Mouse (Mus musculus) spleen, postnatal 36 days (tissue): ENCODE data around the gene Neurl1b.
A peak's percentile ranks its signal among the peaks of the same experiment; 100 is the strongest.

ENCODE experiments used
- DNase-seq, 2 experiments: peaks; one replicate each; pipeline ENCODE4 v3.0.0; 2022; ENCODE audit warnings: low spot score in 2 of 2, mixed read lengths in 1 of 2

The Neurl1b gene

GRCm38 (mm10) chr17:26414523-26415354, at the start of gene Neurl1b:
Gene Neurl1b, plus strand, starts transcription at chr17:26414829.
- DNase-seq = peak; percentile 43 to 57

GRCm38 (mm10) chr17:26366792-26367191, 47.8 kb upstream of the Neurl1b start:
- no peak for DNase-seq

GRCm38 (mm10) chr17:26368336-26368992, 46.2 kb upstream of the Neurl1b start:
- peak; percentile 27 to 48 for DNase-seq

DNA sequence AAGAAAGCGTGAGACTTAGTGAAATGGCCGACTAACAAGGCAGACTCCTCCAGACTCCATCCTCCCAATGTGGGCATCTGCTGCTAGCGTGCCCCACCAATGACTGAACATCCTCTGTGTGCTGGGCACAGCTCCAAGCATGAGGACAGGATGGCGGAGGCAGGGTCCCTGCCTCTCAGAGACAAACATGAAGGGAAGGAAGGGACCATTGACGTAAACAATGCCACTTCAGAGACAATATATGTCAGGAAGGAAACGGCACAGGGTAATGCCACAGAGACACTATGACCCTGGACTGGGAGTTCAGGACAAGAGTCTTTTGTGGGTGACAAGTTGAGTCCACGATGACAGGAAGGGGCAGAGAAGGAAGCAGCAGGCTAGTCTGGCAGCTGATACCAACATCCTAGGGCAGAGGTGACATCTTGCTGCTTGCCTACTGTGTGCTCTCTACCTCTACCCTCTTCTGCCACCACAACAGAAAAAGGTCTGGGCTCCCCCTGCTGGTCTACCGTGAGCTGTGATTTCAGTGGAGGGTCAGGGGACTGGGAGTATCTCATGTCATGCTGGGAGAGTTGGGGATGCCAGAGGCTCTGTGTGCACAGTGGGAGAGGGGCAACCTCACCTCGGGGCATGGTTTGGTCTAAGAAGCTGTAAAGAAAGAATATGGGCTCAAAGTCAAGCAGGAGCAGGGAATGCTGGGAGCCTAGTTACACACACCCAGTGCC, 43.9 kb upstream of the Neurl1b start:
- DNase-seq = peak; percentile 27 to 54

- no peak for DNase-seq
These were observed 43.4 kb upstream of the Neurl1b start for GRCm38 (mm10) chr17:26371246-26371535.

DNA sequence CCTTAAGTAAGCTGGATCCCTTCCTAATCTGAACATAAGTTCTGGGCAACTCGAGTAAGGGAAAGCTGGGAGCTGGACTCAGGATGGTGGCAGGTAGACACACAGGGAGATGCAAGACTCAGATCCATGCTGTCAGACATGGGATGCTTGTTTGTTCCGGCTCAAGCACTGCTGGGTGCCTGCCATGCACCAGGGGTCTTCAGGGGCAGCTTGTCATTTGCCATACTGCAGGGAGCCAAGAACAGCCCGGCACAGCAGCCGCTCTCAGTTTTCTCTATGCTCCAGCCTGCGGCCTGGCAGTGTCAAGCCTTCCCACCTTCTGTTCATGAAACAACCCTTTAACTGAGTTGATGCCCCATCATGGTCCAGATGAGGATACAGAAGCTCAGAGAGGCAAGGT, 41.4 kb upstream of the Neurl1b start:
- DNase-seq = no peak

DNA sequence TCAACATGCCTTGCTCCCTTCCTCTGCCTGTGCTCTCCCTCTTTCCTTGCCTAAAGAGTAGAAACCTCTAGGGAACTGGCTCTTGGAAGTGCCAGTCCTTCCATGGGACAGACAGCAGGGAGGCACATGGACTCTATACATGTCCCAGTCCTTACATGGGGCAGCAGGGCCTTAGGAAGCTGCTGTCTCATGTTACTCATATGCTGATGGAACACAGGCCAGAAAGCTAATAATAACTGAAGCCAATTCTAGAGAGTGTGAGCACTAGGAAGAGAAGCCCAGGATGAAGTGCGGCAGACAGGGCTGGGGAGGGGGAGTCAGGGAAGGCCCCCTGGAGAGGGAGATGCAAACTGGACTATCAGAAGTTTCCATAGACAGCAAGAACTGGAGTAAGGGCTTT, 38.2 kb upstream of the Neurl1b start:
- no peak for DNase-seq

DNA sequence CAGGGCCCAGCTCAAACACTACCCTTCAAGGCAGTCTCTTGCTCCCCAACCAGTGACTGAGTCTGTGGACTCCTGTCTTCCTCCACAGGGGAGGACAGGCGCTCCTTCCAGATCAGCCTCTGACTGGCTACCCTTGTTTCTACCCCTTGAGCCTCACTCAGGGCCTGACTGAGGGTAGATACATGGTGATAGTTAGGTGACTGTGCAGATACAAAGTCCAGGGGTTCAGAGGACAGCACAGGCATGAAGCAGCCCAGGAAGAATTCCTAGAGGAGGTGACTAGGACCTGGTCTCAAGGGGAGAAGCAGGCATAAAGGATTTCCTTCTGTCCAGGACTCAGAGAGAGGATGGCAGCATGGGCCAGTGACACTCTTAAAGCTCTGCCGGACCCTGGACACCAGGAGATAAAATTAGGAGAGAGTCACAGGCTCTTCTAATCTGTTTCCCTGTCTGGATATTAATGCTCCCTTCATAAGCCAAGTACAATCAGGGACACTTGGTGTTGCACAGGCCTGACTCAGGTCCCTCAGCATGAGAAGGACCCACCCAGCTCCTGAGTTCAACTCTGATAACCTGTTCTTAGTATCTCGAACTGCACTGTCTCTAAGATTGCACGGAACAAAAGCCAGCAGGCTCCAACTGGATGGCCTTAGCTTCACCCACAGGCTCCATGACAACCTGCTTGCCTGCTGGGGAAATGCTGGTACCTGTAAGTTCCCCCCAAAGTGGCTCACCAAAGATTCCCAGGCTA, 37.5 kb upstream of the Neurl1b start:
- no peak for DNase-seq

DNA sequence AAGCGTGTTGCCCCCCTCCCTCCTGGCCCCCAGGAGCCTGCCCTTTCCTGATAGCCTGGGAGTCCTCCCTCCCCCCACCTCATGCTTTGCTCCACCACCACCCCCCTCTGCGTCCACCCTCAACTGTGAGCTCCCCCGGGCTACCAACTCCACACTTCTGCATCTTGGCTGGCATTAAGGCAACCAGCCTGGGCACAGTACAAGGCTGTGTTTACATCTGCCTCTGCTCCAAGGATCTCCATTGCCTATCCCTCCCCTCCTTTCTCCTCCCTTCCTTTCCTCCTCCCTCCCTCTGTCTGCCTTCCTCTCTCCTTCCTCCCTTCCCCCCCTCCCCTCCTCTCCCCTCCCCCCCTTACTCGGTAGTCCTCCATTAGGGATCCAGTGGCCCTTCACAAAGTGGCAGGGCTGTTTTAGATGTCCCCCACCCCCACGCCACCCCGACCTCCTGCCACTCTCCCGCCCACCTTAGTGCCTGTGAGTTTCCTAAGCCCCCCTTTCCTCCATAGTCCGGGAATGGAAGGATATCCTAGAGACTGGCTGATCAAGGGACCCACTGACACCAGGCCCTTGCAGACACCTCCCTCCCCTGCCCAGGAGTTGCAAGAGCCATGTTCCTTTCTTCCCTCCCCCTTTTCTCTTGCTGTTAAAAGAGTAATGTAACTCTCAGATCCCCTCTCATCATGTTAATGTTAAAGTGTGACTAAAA, 34.2 kb upstream of the Neurl1b start:
- DNase-seq = no peak

GRCm38 (mm10) chr17:26380986-26381446, 33.6 kb upstream of the Neurl1b start:
- no peak for DNase-seq

GRCm38 (mm10) chr17:26381613-26382012, 33.0 kb upstream of the Neurl1b start:
- DNase-seq = no peak

GRCm38 (mm10) chr17:26382176-26382575, 32.5 kb upstream of the Neurl1b start:
- DNase-seq = no peak

- no peak for DNase-seq
These were observed 31.9 kb upstream of the Neurl1b start for GRCm38 (mm10) chr17:26382687-26383086.

DNA sequence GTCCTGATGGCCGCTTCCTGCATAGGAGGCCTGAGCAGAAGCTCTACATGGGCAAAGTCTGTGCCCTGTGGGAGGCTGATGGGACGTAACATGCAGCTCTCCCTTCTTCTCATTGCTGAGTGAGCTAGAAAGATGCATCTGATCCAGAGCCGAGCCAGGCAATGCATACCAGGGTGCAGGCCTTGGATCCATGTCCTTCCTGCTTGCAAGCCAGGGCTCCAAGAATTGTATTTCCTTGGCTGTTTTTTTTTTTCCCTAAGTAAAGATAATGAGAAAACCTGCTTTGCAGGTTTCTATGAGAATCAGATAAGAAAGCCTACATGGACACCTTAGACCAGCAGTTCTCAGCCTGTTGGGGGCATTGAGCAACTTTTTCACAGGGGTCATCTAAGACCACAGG, 30.5 kb upstream of the Neurl1b start:
- DNase-seq = no peak

GRCm38 (mm10) chr17:26385252-26386130, 29.1 kb upstream of the Neurl1b start:
- DNase-seq = no peak

GRCm38 (mm10) chr17:26386131-26386481, 28.5 kb upstream of the Neurl1b start:
- no peak for DNase-seq

- DNase-seq = no peak
These were observed 26.5 kb upstream of the Neurl1b start for GRCm38 (mm10) chr17:26388106-26388505.

DNA sequence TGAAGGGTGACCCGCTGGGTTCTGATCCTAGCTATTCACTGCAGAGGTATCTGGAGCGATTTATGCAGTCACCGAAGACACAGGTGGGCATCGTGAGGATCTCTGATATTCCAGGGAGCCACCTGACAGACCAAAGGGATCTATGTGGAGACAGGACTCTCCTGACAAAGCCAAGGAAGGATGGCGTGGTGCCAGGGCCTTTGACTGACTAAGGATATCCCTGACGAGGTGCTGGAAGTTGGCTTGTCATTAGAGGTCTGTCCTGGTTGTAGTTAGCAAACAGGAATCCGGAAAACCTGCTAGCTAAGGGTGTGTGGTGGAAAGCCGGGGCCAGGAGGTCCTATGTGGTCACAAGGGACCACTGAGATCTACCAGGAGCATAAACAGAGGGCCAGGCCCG, 25.4 kb upstream of the Neurl1b start:
- no peak for DNase-seq

DNA sequence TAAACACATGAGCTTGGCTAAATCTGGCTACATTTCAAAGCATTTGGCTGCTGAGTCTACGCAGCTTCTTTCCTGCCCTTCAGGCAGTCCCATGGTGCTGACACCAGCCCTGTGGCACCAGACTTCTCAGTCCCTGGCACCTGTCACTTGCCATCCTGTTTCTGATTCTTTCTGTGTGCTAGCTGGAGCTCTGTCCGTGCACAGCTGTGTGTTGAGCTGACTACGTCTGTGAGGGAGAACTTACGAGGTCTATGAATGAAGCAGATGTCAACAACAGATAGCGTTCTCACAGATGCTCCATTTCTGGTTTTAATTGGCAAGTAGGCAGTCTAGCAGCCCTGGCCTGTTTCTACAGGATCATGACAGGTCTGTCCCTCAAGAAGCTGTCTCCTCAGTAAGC, 24.0 kb upstream of the Neurl1b start:
- DNase-seq = no peak

GRCm38 (mm10) chr17:26392355-26392754, 22.3 kb upstream of the Neurl1b start:
- DNase-seq = no peak
